Mouse (Mus musculus) erythroblast, adult 5-6 weeks (primary cell): Measurements from ENCODE around the gene Mettl25. TPM values are rescaled to one million over a fixed set of nuclear protein-coding genes. Genes with fewer than 3 reads are reported as not detected.
A peak's percentile ranks its signal among the peaks of the same experiment; 100 is the strongest.

Experiments
- ATAC-seq: replicated peaks from 2 replicates; pipeline ENCODE4 v1.8.0; 2016; ENCODE audit warnings: moderate number of reproducible peaks, mild to moderate bottlenecking, moderate TSS enrichment, inconsistent platforms; ENCODE audit not compliant: poor library complexity, low FRiP score, severe bottlenecking
- total RNA-seq, 2 experiments: library from RNA; stranded (forward) in 1 of 2; stranded (reverse) in 1 of 2; fragments of 150-400 nt in 1 of 2; fragments of 200-764, 138-1000 nt in 1 of 2; gene quantifications; 2 replicates each; pipeline versions ENCODE4 v1.2.3 to v1.2.4; 2015 to 2017; ENCODE audit warnings: low replicate concordance in 2 of 2

The Mettl25 gene
- total RNA-seq (2015; ENCODE audit: low replicate concordance) (3.8 and 4.2 TPM in 2 replicates), total RNA-seq (2017; ENCODE audit: low replicate concordance) (0.09 and 3.9 TPM in 2 replicates)

- ATAC-seq: peak; percentile 97
Observed at GRCm38 (mm10) chr10:105840928-105841888, at the start of gene Mettl25, which contains the start of gene Ccdc59. Gene Mettl25 (minus strand): TSS chr10:105841380. Gene Ccdc59 (plus strand): TSS chr10:105841067.

GRCm38 (mm10) chr10:105867312-105867711 lies 26.1 kb upstream of the Mettl25 start:
- ATAC-seq: no peak

- ATAC-seq: no peak
Observed at GRCm38 (mm10) chr10:105851136-105851535, 10.0 kb upstream of the Mettl25 start.

- ATAC-seq: no peak
Observed at GRCm38 (mm10) chr10:105850286-105850685, 9.1 kb upstream of the Mettl25 start.

GRCm38 (mm10) chr10:105842574-105842973 lies 1.4 kb upstream of the Mettl25 start:
- ATAC-seq: no peak

- ATAC-seq: 0 out of 2 replicates have a peak, but pooled peaks have one; percentile 49
Observed at GRCm38 (mm10) chr10:105834627-105835228, 6.5 kb downstream of the Mettl25 start.

GRCm38 (mm10) chr10:105806259-105807010 lies 34.7 kb downstream of the Mettl25 start:
- ATAC-seq: no peak

GRCm38 (mm10) chr10:105803461-105803860 lies 37.7 kb downstream of the Mettl25 start:
- no peak for ATAC-seq

GRCm38 (mm10) chr10:105802132-105802531 lies 39.0 kb downstream of the Mettl25 start:
- ATAC-seq: no peak

- no peak for ATAC-seq
Observed at GRCm38 (mm10) chr10:105801147-105801546, 40.0 kb downstream of the Mettl25 start.

GRCm38 (mm10) chr10:105797250-105797924 lies 43.8 kb downstream of the Mettl25 start:
- ATAC-seq: no peak

GRCm38 (mm10) chr10:105793776-105794552 lies 47.2 kb downstream of the Mettl25 start:
- no peak for ATAC-seq

GRCm38 (mm10) chr10:105788744-105789486 lies 52.3 kb downstream of the Mettl25 start:
- ATAC-seq: no peak

GRCm38 (mm10) chr10:105783766-105784165 lies 57.4 kb downstream of the Mettl25 start:
- no peak for ATAC-seq

- ATAC-seq: no peak
Observed at GRCm38 (mm10) chr10:105774382-105774781, 66.8 kb downstream of the Mettl25 start.

- no peak for ATAC-seq
Observed at GRCm38 (mm10) chr10:105772821-105773302, 68.3 kb downstream of the Mettl25 start.

- no peak for ATAC-seq
Observed at GRCm38 (mm10) chr10:105763959-105764358, 77.2 kb downstream of the Mettl25 start.

GRCm38 (mm10) chr10:105760460-105760859 lies 80.7 kb downstream of the Mettl25 start:
- ATAC-seq: no peak
